Mouse (Mus musculus) heart, adult 2 months (tissue): ENCODE results near the gene Endov.

ENCODE experiments used
- CTCF ChIP-seq: fragments of 200-600 bp; IDR thresholded peaks from 2 replicates; pipeline ENCODE4 v1.8.1; 2022; ENCODE audit warnings: antibody characterized with exemption, mild to moderate bottlenecking, moderate library complexity
- EP300 ChIP-seq: fragments of 200-500 bp; IDR thresholded peaks from 2 replicates; pipeline ENCODE4 v1.6.1; 2011; ENCODE audit warnings: low read depth, low read length, control low read depth; ENCODE audit not compliant: insufficient read depth
- POLR2A ChIP-seq: fragments of 200-500 bp; IDR thresholded peaks from 2 replicates; pipeline ENCODE4 v1.6.1; 2011; ENCODE audit warnings: mild to moderate bottlenecking, low read depth, low read length, control low read depth; ENCODE audit not compliant: insufficient read depth

DNA sequence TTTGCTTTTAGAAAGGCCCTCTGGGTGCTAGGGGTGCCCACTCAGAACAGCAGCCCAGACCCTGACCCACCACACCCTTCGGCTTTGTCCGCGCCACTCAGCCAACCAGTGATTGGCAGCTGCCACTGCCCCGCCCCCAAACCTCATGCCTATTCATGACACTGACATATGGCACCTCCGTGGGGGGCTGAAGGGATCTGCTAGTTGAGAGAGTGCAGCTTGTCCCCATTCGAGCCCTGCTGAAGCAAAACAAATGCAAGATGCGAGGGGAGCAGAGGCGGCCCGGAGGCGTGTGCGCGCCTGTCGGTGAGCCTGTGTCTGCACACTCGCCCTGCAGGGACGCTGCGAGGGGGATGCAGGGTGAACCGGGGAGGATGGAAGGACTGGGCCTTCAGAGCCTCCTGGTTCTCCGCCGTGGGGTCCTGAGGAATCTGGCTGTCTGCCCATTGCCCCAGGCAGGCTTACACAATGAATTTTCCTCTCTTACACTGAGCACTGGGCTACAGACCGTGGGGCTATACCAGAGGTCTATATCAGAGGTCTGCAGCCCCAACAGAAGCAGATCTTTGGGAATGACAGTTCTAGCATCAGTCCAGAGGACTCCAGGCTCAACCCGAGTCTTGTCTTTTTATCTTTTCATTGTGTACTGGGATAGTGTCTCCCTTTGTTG is 24.0 kb downstream of the Endov start:
- TF ChIP-seq POLR2A (no peak), CTCF (no peak), EP300 (no peak)
